Mouse (Mus musculus) lung, embryonic 14.5 days (tissue): ENCODE data around the gene Gm20867. TPM values are rescaled to one million over a fixed set of nuclear protein-coding genes. Genes with fewer than 3 reads are reported as not detected.
"Not testable (repeated sequence)": the region's sequence is repeated elsewhere in the genome, so short reads cannot be mapped to it uniquely, and the experiment has no call there.

Source experiments
- ATAC-seq: fragments of 200-750 bp; cut with Nextera tagmentation; 2 replicates; pipeline ENCODE4 v1.8.0; 2017; ENCODE audit warnings: mild to moderate bottlenecking, moderate TSS enrichment, moderate library complexity; ENCODE audit not compliant: insufficient read depth
- DNase-seq: peaks from one replicate; pipeline ENCODE4 v3.0.0-alpha.2; 2015
- H3K27ac ChIP-seq: fragments of 300-500 bp; sonication (generic); 2 replicates; pipeline ENCODE4 v1.5.1; 2014; ENCODE audit warnings: low read depth, mild to moderate bottlenecking, moderate library complexity
- H3K27me3 ChIP-seq: fragments of 300-500 bp; sonication (generic); 2 replicates; pipeline ENCODE4 v1.6.1; 2014; ENCODE audit warnings: low read length, control low read depth; ENCODE audit not compliant: insufficient read depth
- H3K36me3 ChIP-seq: fragments of 300-500 bp; sonication (generic); 2 replicates; pipeline ENCODE4 v1.6.1; 2014; ENCODE audit warnings: control low read depth; ENCODE audit not compliant: insufficient read depth
- H3K4me1 ChIP-seq: fragments of 300-500 bp; sonication (generic); 2 replicates; pipeline ENCODE4 v1.6.1; 2014; ENCODE audit warnings: antibody characterized with exemption, control low read depth; ENCODE audit not compliant: insufficient read depth
- H3K4me2 ChIP-seq: fragments of 300-500 bp; sonication (generic); 2 replicates; pipeline ENCODE4 v1.6.1; 2014; ENCODE audit warnings: mild to moderate bottlenecking
- H3K4me3 ChIP-seq: fragments of 300-500 bp; sonication (generic); 2 replicates; pipeline ENCODE4 v1.5.1; 2014; ENCODE audit warnings: low read depth, low read length
- H3K9ac ChIP-seq: fragments of 300-500 bp; sonication (generic); 2 replicates; pipeline ENCODE4 v1.6.1; 2014
- H3K9me3 ChIP-seq: fragments of 300-500 bp; sonication (generic); 2 replicates; pipeline ENCODE4 v1.6.1; 2016; ENCODE audit warnings: low read depth, low read length, control low read depth
- WGBS: fragments of 180-500 bp; shearing (Covaris S2); extraction: QIAGEN DNeasy Blood & Tissue Kit; methylation state at CpG from one replicate; pipeline ENCODE4 v1.1.7; 2014; 5-methylcytosine and 5-hydroxymethylcytosine counted together
- polyA plus RNA-seq: library from polyadenylated mRNA; unstranded; fragments of >200 nt; fragmentation: Nextera tagmentation; extraction: Ambion mirVana; gene quantifications from 2 replicates; pipeline ENCODE4 v1.2.1, GENCODE M21; 2014

Gene Gm20867
- not detected in 2 replicates for polyA plus RNA-seq

DNA sequence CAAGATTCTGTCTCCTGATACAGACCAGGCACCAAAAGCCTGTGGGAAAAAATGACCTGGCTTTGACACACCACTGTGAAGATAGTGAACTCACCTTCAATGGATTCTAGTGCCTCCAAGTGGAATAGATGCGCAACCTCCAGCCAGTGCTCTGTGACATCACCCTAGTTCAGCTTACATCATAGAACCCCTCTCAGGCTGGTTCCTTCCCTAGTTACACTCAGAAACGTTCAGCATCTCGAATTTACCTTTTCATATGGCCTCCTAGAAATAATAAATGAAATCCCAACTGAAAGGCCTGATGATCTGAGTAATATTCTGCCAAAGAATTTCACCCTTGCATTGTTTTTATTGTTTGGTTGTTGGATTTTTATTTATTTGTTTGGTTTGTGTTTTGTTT is at the start of gene Gm20867:
Gm20867 (minus strand) TSS at position 101 of the 400 bp plus-strand sequence.
- not testable (repeated sequence) for H3K27ac ChIP-seq, ATAC-seq, H3K4me3 ChIP-seq, H3K9ac ChIP-seq, H3K27me3 ChIP-seq, H3K9me3 ChIP-seq, DNase-seq, H3K4me1 ChIP-seq, H3K36me3 ChIP-seq, H3K4me2 ChIP-seq
- no CpG with 5 or more reads among the region's 3 CpGs for WGBS

Other genes with a start within 250 kb of the Gm20867 start
- gene Gm29564, start 249.8 kb upstream of the Gm20867 start, polyA plus RNA-seq: not detected in 2 replicates